Comparison of ENCODE assay signal across 10 mouse cellular contexts in the genomic region with DNA sequence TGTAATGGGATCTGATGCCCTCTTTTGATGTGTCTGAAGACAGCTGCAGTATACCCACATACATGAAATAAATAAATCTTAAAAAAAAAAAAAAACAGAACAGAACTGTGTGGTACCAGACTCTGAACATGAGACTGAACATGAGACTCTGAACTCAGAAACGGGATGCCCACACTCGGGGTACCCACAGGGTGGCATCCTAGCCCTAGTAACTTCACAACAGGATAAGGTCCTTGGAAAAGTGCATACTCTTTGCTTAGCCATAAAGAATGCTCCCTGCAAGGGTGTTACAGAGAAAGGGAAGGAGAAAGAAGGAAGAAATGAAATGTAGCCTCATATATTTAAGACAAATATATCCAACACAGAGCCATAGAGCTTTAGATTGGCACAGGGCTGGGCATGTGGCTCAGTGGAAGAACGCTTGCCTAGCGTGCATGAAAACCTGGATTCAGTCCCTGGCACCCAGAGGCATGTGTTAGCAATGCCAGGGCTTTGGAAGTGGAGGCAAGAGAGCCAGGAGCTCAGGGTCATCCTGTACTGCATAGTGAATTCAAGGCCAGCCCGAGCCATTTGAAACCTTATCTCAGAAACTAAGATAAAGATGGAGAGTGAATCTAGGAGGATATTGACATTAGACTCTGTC. TPM values are rescaled to one million over a fixed set of nuclear protein-coding genes. Genes with fewer than 3 reads are reported as not detected.
DNase-seq lines count a peak whose midpoint lies in the region; ATAC-seq and TF ChIP-seq lines count a peak whose summit lies in the region.
"Had no signal": no experiment of that assay in that cellular context is flagged by ENCODE, and none has a peak within 500 bp of the region (broad histone marks: within the 10 kb centered on the region; RNA-seq: fewer than 3 reads in every experiment).

No protein-coding gene starts in this region.

- TF ChIP-seq POLR2A in liver, adult 2 months (IDR thresholded peaks at IDR 0.05; ENCODE audit: extremely low read depth, insufficient read depth, low read length): no peak
- no peak for TF ChIP-seq POLR2A in brain, embryonic 14.5 days (IDR thresholded peaks at IDR 0.05; ENCODE audit: borderline replicate concordance, extremely low read depth, insufficient read depth, insufficient read length, poor library complexity, severe bottlenecking)

- no peaks in the 10 kb centered on the region for H3K79me2 ChIP-seq in liver, adult 2 months (ENCODE audit: control insufficient read depth, insufficient read depth, low read length)

- 39% methylated on average over 5 of the region's 5 CpGs for WGBS in liver, adult 2 months

- intact Hi-C loops in gastrocnemius, postnatal 14 days (cut with DNase I; ENCODE audit: low total_unique reads): loop anchor here (5.0 to 10.0 kb wide), 2 partner anchors 49 to 147 kb away; partner anchors contain the start of genes Aamdc and Rsf1
- intact Hi-C loops in heart, postnatal 10 days (cut with DNase I): loop anchor here (5.0 kb wide), 2 partner anchors 54 to 549 kb away; partner anchors contain the start of gene Ints4

- H3K4me1 ChIP-seq in liver, adult 2 months (ENCODE audit: control insufficient read depth, insufficient read depth, low read length): peaks cover 10% of the 10 kb centered on the region

- no peak overlapping the region for H3K27ac ChIP-seq in liver, adult 2 months (replicated peaks; ENCODE audit: insufficient read depth, low read depth, low read length)
- H3K27ac ChIP-seq: midbrain, embryonic 12.5 days had no signal

- no peaks in the 10 kb centered on the region for H3K27me3 ChIP-seq in liver, adult 2 months (ENCODE audit: control insufficient read depth, insufficient read depth, low read length)
- H3K27me3 ChIP-seq: midbrain, embryonic 12.5 days had no signal

- TF ChIP-seq CTCF in liver, adult 2 months (IDR thresholded peaks at IDR 0.05; ENCODE audit: low read depth, low read length): no peak
- peak; percentile 24; the same call in 1 of the 2 replicates for TF ChIP-seq CTCF in brain, embryonic 14.5 days (IDR thresholded peaks at IDR 0.05; ENCODE audit: borderline replicate concordance, extremely low read depth, insufficient read depth, insufficient read length)

- no peaks in the 10 kb centered on the region for H3K36me3 ChIP-seq in liver, adult 2 months (ENCODE audit: control insufficient read depth, insufficient read depth, low read length)
- H3K36me3 ChIP-seq: midbrain, embryonic 12.5 days had no signal

- H3K4me3 ChIP-seq in liver, adult 2 months (ENCODE audit: insufficient read depth, low read depth, low read length): no peak overlapping the region
- H3K4me3 ChIP-seq: midbrain, embryonic 12.5 days had no signal

- no peak overlapping the region for H3K9ac ChIP-seq in liver, adult 2 months (ENCODE audit: low read depth, low read length)
- H3K9ac ChIP-seq: midbrain, embryonic 12.5 days had no signal

- DNase-seq in gastrocnemius, postnatal 14 days: peak; percentile 43
- DNase-seq in gastrocnemius, postnatal 10 days: no peak
- peak; percentile 87 for DNase-seq in liver, adult 2 months (ENCODE audit: extremely low read depth, low read depth, low spot score)
- DNase-seq in liver: no peak
- peak; percentile 78 for DNase-seq in brain, embryonic 14.5 days (ENCODE audit: low read depth)
- DNase-seq in heart, postnatal 10 days: peak; percentile 63 to 73
- DNase-seq in right cerebral cortex, postnatal 36 days (ENCODE audit: low spot score in 2 of 2): no peak

- no peak for ATAC-seq in inflammation-experienced regulatory T-cells, adult 6 months

RNA-seq across cellular contexts. Expression of gene Thrsp, which starts 10.4 kb away (rescaled TPM):
- total RNA-seq in gastrocnemius, postnatal 14 days (2021): 10 to 100 TPM; 36.0 to 40.5 TPM
- total RNA-seq in gastrocnemius, postnatal 10 days (2021): 10 to 100 TPM; 32.6 to 44.3 TPM
- 292 and 1,156 TPM in 2 replicates for total RNA-seq in liver, adult 2 months (2014; rRNA removed)
- polyA plus RNA-seq in liver, adult 2 months (2012; rRNA removed): 247 and 275 TPM in 2 replicates
- 1.8 and 2.1 TPM in 2 replicates for polyA plus RNA-seq in brain, embryonic 14.5 days (2012; rRNA removed)
- 10 to 100 TPM; 20.5 to 28.4 TPM for total RNA-seq in heart, postnatal 10 days (2021)
- polyA plus RNA-seq in inflammation-experienced regulatory T-cells, adult 6 months (2017; shearing (Covaris generic)): under 1 TPM in 2 of 3 experiments, not detected in 1; 0.35 to 0.38 TPM

RNA-seq across cellular contexts. Expression of gene Kctd14, which starts 23.2 kb away (rescaled TPM):
- total RNA-seq in gastrocnemius, postnatal 14 days (2021): under 1 TPM; 0.16 to 0.23 TPM
- 1 to 10 TPM in 1 of 2 experiments, under 1 TPM in 1; 0.54 to 1.3 TPM for total RNA-seq in gastrocnemius, postnatal 10 days (2021)
- total RNA-seq in liver, adult 2 months (2014; rRNA removed): 0.07 and 0.18 TPM in 2 replicates
- polyA plus RNA-seq in liver, adult 2 months (2012; rRNA removed): 0.13 TPM in 1 of 2 replicates, not detected in the other
- 1.3 and 1.6 TPM in 2 replicates for polyA plus RNA-seq in brain, embryonic 14.5 days (2012; rRNA removed)
- under 1 TPM; 0.31 to 0.37 TPM for total RNA-seq in heart, postnatal 10 days (2021)
- 1 to 10 TPM in 1 of 3 experiments, under 1 TPM in 2; 0.30 to 1.3 (median 0.53) TPM for polyA plus RNA-seq in inflammation-experienced regulatory T-cells, adult 6 months (2017; shearing (Covaris generic))
- total RNA-seq: heart, postnatal 36 days had no signal

RNA-seq across cellular contexts. Expression of gene Ndufc2, which starts 28.1 kb away (rescaled TPM):
- total RNA-seq in gastrocnemius, postnatal 14 days (2021): 100 to 1,000 TPM; 304 to 343 TPM
- 100 to 1,000 TPM; 280 to 319 TPM for total RNA-seq in gastrocnemius, postnatal 10 days (2021)
- 213 and 221 TPM in 2 replicates for total RNA-seq in liver, adult 2 months (2014; rRNA removed)
- 191 and 204 TPM in 2 replicates for polyA plus RNA-seq in liver, adult 2 months (2012; rRNA removed)
- 236 and 348 TPM in 2 replicates for polyA plus RNA-seq in brain, embryonic 14.5 days (2012; rRNA removed)
- total RNA-seq in heart, postnatal 10 days (2021): 100 to 1,000 TPM; 525 to 575 TPM
- polyA plus RNA-seq in inflammation-experienced regulatory T-cells, adult 6 months (2017; shearing (Covaris generic)): 100 to 1,000 TPM; 178 to 215 (median 183) TPM

RNA-seq across cellular contexts. Expression of gene Ints4, which starts 52.9 kb away (rescaled TPM):
- 10 to 100 TPM; 21.2 to 24.9 TPM for total RNA-seq in gastrocnemius, postnatal 14 days (2021)
- total RNA-seq in gastrocnemius, postnatal 10 days (2021): 10 to 100 TPM; 27.2 to 27.3 TPM
- total RNA-seq in liver, adult 2 months (2014; rRNA removed): 23.3 and 25.0 TPM in 2 replicates
- polyA plus RNA-seq in liver, adult 2 months (2012; rRNA removed): 28.6 and 31.0 TPM in 2 replicates
- 80.7 and 93.5 TPM in 2 replicates for polyA plus RNA-seq in brain, embryonic 14.5 days (2012; rRNA removed)
- total RNA-seq in heart, postnatal 10 days (2021): 10 to 100 TPM; 46.6 to 52.4 TPM
- polyA plus RNA-seq in inflammation-experienced regulatory T-cells, adult 6 months (2017; shearing (Covaris generic)): 10 to 100 TPM; 36.7 to 53.5 (median 40.3) TPM

RNA-seq across cellular contexts. Expression of gene Alg8, which starts 56.5 kb away (rescaled TPM):
- total RNA-seq in gastrocnemius, postnatal 14 days (2021): 1 to 10 TPM; 2.9 to 5.5 TPM
- total RNA-seq in gastrocnemius, postnatal 10 days (2021): 1 to 10 TPM; 5.3 to 7.2 TPM
- total RNA-seq in liver, adult 2 months (2014; rRNA removed): 3.3 and 6.2 TPM in 2 replicates
- polyA plus RNA-seq in liver, adult 2 months (2012; rRNA removed): 6.3 and 7.5 TPM in 2 replicates
- polyA plus RNA-seq in brain, embryonic 14.5 days (2012; rRNA removed): 19.7 and 28.8 TPM in 2 replicates
- total RNA-seq in heart, postnatal 10 days (2021): 1 to 10 TPM; 7.7 to 7.8 TPM
- polyA plus RNA-seq in inflammation-experienced regulatory T-cells, adult 6 months (2017; shearing (Covaris generic)): 10 to 100 TPM; 18.9 to 27.2 (median 22.7) TPM

Comparison
In these comparisons a context has a peak if more than half of its experiments do, and no peak if none do; other contexts are left out.
1. DNase-seq: peak in gastrocnemius, postnatal 14 days (single experiment), liver, adult 2 months (single experiment), brain, embryonic 14.5 days (single experiment) and heart, postnatal 10 days (2 of 2); none in gastrocnemius, postnatal 10 days (single experiment), liver (single experiment) and right cerebral cortex, postnatal 36 days (0 of 2).